ENCODE assay signal across 21 mouse cellular contexts in the genomic region with DNA sequence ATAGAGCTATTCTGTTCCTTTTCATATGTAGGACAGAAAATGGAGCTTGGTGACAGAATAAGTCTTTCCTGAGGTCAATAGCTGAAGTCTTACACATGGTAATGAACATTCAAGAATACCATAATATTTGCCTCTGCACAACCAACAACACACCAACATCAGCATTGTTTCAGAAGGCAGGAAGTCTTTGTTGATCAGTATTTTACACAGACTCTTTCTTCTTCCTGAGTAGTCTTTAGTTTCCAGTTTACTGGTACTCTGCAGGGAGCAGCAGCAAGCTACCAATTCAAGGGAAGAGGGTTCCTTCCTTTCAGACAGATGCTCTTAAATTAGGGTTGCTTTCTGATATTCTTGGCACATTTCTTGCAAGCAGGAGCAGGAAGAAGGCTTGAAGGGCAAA.
DNase-seq lines count a peak whose midpoint lies in the region; ATAC-seq and TF ChIP-seq lines count a peak whose summit lies in the region.
"Had no signal": no experiment of that assay in that cellular context is flagged by ENCODE, and none has a peak within 500 bp of the region (broad histone marks: within the 10 kb centered on the region; RNA-seq: fewer than 3 reads in every experiment).

No protein-coding gene starts in this region.

- TF ChIP-seq CTCF in brain, embryonic 14.5 days (IDR thresholded peaks at IDR 0.05; ENCODE audit: borderline replicate concordance, extremely low read depth, insufficient read depth, insufficient read length): no peak

- no peak for TF ChIP-seq POLR2A in brain, embryonic 14.5 days (IDR thresholded peaks at IDR 0.05; ENCODE audit: borderline replicate concordance, extremely low read depth, insufficient read depth, insufficient read length, poor library complexity, severe bottlenecking)

- peak; percentile 63 for ATAC-seq in CD4-positive, CD25-positive, alpha-beta regulatory T cell, adult 4 months
- ATAC-seq: forebrain, embryonic 14.5 days; forebrain, postnatal 0 days; hindbrain, postnatal 0 days; Patski had no signal

- peak; percentile 5 for DNase-seq in CD4-positive, CD25-positive, alpha-beta regulatory T cell, adult 2 months (ENCODE audit: low read depth, low spot score)
- peak; percentile 12 for DNase-seq in brain, embryonic 14.5 days (ENCODE audit: low read depth)
- no peak for DNase-seq in heart, adult 9 months (ENCODE audit: low spot score in 2 of 2)
- no peak for DNase-seq in adrenal gland, postnatal 14 days
- DNase-seq in right cerebral cortex, adult 18-20 months: no peak
- DNase-seq: adrenal gland, adult 2 months; adrenal gland, postnatal 25 days; cerebellum, adult 11 months; cerebellum, adult 2 months; cerebellum, adult 9-11 months; cerebellum, postnatal 25 days; forebrain, postnatal 0 days; gastrocnemius, adult 2 months; gastrocnemius, postnatal 14 days; heart, adult 11 months; heart, postnatal 14 days; heart, postnatal 4 days had no signal

Comparison
In these comparisons a context has a peak if more than half of its experiments do, and no peak if none do; other contexts are left out.
1. DNase-seq: peak in CD4-positive, CD25-positive, alpha-beta regulatory T cell, adult 2 months (single experiment) and brain, embryonic 14.5 days (single experiment); none in heart, adult 9 months (0 of 2), adrenal gland, postnatal 14 days (single experiment) and right cerebral cortex, adult 18-20 months (single experiment).